Mouse (Mus musculus) frontal cortex, postnatal 25 days (tissue): ENCODE results near the gene Gm32687.
"Not testable (repeated sequence)": the region's sequence is repeated elsewhere in the genome, so short reads cannot be mapped to it uniquely, and the experiment has no call there.

Experiments
- DNase-seq, 2 experiments: peaks; one replicate each; pipeline ENCODE4 v3.0.0; 2022; ENCODE audit warnings: low spot score in 2 of 2

The Gm32687 gene

GRCm38 (mm10) chr10:81863409-81864407 is at the start of gene Gm32687:
Gm32687 (plus strand) TSS chr10:81863934.
- peak; percentile 1 to 3 for DNase-seq

DNA sequence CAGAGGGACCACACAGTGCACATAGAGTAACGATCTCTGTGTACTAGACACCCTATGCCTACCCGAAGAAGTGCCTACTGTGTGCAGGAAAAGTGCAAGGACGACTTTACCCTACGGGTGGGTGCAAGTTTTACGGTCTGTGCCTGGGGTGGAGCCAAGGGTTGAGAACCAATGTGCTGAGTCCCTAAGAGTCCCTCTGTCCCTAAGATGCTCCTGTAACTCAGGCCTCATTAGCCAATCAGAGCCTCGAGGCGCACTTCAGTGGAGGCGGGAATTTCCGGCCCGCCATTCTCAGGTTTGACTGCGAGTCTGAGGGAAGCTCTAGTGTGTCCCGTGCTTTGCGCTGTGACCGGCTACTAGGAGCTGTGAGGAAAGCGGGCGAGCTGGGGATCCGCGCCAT is 17.5 kb upstream of the Gm32687 start:
- DNase-seq: not testable (repeated sequence)

- not testable (repeated sequence) for DNase-seq
These were observed 66.4 kb downstream of the Gm32687 start, which contains the start of gene Zfp781 for GRCm38 (mm10) chr10:81929842-81930743. Zfp781 (minus strand) TSS chr10:81930480.
